Mouse (Mus musculus) liver, embryonic 13.5 days (tissue): ENCODE results near the gene Mpzl2. TPM values are rescaled to one million over a fixed set of nuclear protein-coding genes. Genes with fewer than 3 reads are reported as not detected.

ENCODE experiments used
- ATAC-seq: fragments of 200-750 bp; cut with Nextera tagmentation; 2 replicates; pipeline ENCODE4 v1.8.0; 2017; ENCODE audit warnings: low read depth, mild to moderate bottlenecking, moderate number of reproducible peaks, moderate library complexity
- DNase-seq: peaks from one replicate; pipeline ENCODE4 v3.0.0; 2022
- H3K27ac ChIP-seq: fragments of 300-500 bp; sonication (generic); 2 replicates; pipeline ENCODE4 v1.5.1; 2015; ENCODE audit warnings: moderate library complexity, mild to moderate bottlenecking, inconsistent platforms
- H3K27me3 ChIP-seq: fragments of 300-500 bp; sonication (generic); 2 replicates; pipeline ENCODE4 v1.6.1; 2015; ENCODE audit warnings: mild to moderate bottlenecking, inconsistent platforms
- H3K36me3 ChIP-seq: fragments of 300-500 bp; sonication (generic); 2 replicates; pipeline ENCODE4 v1.6.1; 2015; ENCODE audit warnings: mild to moderate bottlenecking, inconsistent platforms
- H3K4me1 ChIP-seq: fragments of 300-500 bp; sonication (generic); replicated peaks from 2 replicates; pipeline ENCODE4 v1.6.1; 2015; ENCODE audit warnings: inconsistent platforms
- H3K4me2 ChIP-seq: fragments of 300-500 bp; sonication (generic); 2 replicates; pipeline ENCODE4 v1.6.1; 2015; ENCODE audit warnings: inconsistent platforms, mild to moderate bottlenecking, moderate library complexity
- H3K4me3 ChIP-seq: fragments of 300-500 bp; sonication (generic); replicated peaks from 2 replicates; pipeline ENCODE4 v1.5.1; 2015; ENCODE audit warnings: mild to moderate bottlenecking, inconsistent platforms
- H3K9ac ChIP-seq: fragments of 300-500 bp; sonication (generic); 2 replicates; pipeline ENCODE4 v1.6.1; 2015; ENCODE audit warnings: mild to moderate bottlenecking, inconsistent platforms
- H3K9me3 ChIP-seq: fragments of 300-500 bp; sonication (generic); replicated peaks from 2 replicates; pipeline ENCODE4 v1.6.1; 2016; ENCODE audit warnings: inconsistent platforms
- WGBS: fragments of 180-500 bp; shearing (Covaris S2); methylation state at CpG from one replicate; pipeline ENCODE4 v1.1.7; 2015; ENCODE audit not compliant: insufficient replicate concordance; 5-methylcytosine and 5-hydroxymethylcytosine counted together
- polyA plus RNA-seq: library from polyadenylated mRNA; unstranded; fragments of >200 nt; fragmentation: Nextera tagmentation; extraction: Ambion mirVana; gene quantifications from 2 replicates; pipeline ENCODE4 v1.2.1, GENCODE M21; 2015

Mpzl2 gene
- polyA plus RNA-seq = 3.6 and 6.1 TPM in 2 replicates

- no peak for DNase-seq
- H3K4me2 ChIP-seq = peak within 1 kb of the TSS; percentile 48
- H3K4me1 ChIP-seq = peaks cover 11% of the 10 kb centered on the region
- no peaks in the 10 kb centered on the region for H3K36me3 ChIP-seq
- ATAC-seq = no peak
- H3K9ac ChIP-seq = 0 out of 2 replicates have a peak within 1 kb of the TSS, but pooled peaks have one; percentile 17
- H3K27me3 ChIP-seq = peaks cover 75% of the 10 kb centered on the region
- H3K4me3 ChIP-seq = peak within 1 kb of the TSS; percentile 9
- peak within 1 kb of the TSS; percentile 78 for H3K27ac ChIP-seq
- no peaks in the 10 kb centered on the region for H3K9me3 ChIP-seq
- WGBS = 48% methylated on average over 5 of the region's 5 CpGs
Measured at GRCm38 (mm10) chr9:45039499-45039898, at the start of gene Mpzl2. Gene Mpzl2 (plus strand): TSS chr9:45039799.

- H3K27me3 ChIP-seq = no peaks in the 10 kb centered on the region
- no peak overlapping the region for H3K9ac ChIP-seq
- H3K27ac ChIP-seq = no peak overlapping the region
- H3K9me3 ChIP-seq = no peaks in the 10 kb centered on the region
- H3K4me1 ChIP-seq = no peaks in the 10 kb centered on the region
- no peak for DNase-seq
- no peak for ATAC-seq
- 63% methylated on average over 2 of the region's 2 CpGs for WGBS
- H3K4me2 ChIP-seq = no peak overlapping the region
- H3K4me3 ChIP-seq = no peak overlapping the region
- H3K36me3 ChIP-seq = no peaks in the 10 kb centered on the region
Measured at GRCm38 (mm10) chr9:44991821-44992220, 47.8 kb upstream of the Mpzl2 start.

DNA sequence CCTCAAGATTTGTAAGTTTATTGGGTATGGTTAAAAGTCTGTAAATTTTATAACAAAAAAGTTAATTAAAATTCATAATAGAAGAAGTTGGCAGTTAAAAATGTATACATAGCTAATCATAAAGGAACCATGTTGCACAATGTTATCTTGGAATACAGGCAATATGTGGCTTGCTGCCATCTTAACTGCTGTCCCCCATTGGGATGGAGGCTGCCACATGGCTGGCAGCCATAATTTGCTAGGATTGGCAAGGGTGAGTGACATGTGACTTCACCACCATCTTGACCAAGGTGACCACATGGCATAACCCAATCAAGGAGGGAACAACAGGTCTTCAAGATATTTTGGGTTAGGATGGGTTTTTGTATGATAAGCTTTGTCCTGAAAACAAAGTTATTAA is 47.3 kb upstream of the Mpzl2 start:
- Histone ChIP-seq H3K9ac (no peak overlapping the region), H3K4me2 (no peak overlapping the region), H3K27me3 (no peaks in the 10 kb centered on the region), H3K4me3 (no peak overlapping the region), H3K4me1 (no peaks in the 10 kb centered on the region), H3K27ac (no peak overlapping the region), H3K9me3 (no peaks in the 10 kb centered on the region), H3K36me3 (no peaks in the 10 kb centered on the region)
- no peak for DNase-seq
- ATAC-seq = no peak

GRCm38 (mm10) chr9:44993268-44993667 is 46.3 kb upstream of the Mpzl2 start:
- ATAC-seq (no peak), DNase-seq (no peak)
- H3K9ac ChIP-seq = no peak overlapping the region
- no peak overlapping the region for H3K27ac ChIP-seq
- peaks cover 3% of the 10 kb centered on the region; the same call in 1 of the 2 replicates for H3K27me3 ChIP-seq
- H3K4me1 ChIP-seq = no peaks in the 10 kb centered on the region
- no peaks in the 10 kb centered on the region for H3K36me3 ChIP-seq
- H3K4me2 ChIP-seq = no peak overlapping the region
- H3K4me3 ChIP-seq = no peak overlapping the region
- WGBS = 76% methylated on average over 2 of the region's 2 CpGs
- H3K9me3 ChIP-seq = no peaks in the 10 kb centered on the region

DNA sequence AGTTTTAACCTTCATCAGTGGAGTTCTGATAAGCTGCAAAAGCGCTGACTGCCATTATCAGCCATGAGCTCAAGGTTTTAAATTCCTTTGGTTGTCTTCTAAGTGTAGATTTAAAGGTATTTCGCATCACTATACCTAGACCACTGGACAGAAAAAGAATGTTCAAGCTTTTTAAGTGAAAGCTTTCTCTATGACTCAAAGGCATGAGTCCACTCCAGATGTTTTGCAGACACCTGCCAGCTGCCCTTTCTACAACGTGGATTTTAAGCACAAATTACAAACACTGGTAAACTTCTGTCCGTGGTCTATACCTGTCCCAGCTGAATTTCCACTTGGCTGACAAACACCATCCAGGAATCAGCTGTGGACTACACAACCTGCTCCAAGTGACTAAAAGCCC is 44.6 kb upstream of the Mpzl2 start:
- H3K4me1 ChIP-seq = no peaks in the 10 kb centered on the region
- no peak overlapping the region for H3K9ac ChIP-seq
- DNase-seq (no peak), ATAC-seq (no peak)
- H3K27ac ChIP-seq = no peak overlapping the region
- H3K4me3 ChIP-seq = no peak overlapping the region
- no peaks in the 10 kb centered on the region for H3K36me3 ChIP-seq
- H3K27me3 ChIP-seq = peaks cover 6% of the 10 kb centered on the region; the same call in 1 of the 2 replicates
- H3K4me2 ChIP-seq = no peak overlapping the region
- WGBS = 56% methylated on average over 4 of the region's 4 CpGs
- H3K9me3 ChIP-seq = no peaks in the 10 kb centered on the region

DNA sequence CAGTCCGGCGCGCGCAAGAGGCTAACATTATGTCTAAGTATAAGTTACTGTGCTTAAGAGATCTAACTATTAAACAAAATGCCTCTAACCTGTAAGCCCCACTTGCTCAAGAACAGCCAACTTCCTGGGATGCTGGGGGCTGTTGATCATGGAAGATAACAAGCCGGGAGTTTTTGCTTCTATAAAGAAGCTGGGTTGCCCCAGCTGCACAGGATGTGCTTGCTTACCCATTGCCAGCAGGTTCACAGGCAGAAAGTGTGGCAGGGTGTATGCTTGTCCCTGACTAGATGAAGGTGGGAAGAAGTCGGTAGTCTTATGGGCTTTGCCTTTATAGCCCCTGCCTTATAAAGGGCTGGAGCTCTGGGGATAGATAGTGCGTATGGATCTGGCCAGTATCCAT is 43.0 kb upstream of the Mpzl2 start:
- H3K4me1 ChIP-seq = no peaks in the 10 kb centered on the region
- peaks cover 12% of the 10 kb centered on the region for H3K27me3 ChIP-seq
- H3K27ac ChIP-seq = no peak overlapping the region
- no peak for ATAC-seq
- WGBS = 77% methylated on average over 7 of the region's 7 CpGs
- H3K9me3 ChIP-seq = no peaks in the 10 kb centered on the region
- no peak overlapping the region for H3K4me2 ChIP-seq
- H3K4me3 ChIP-seq = no peak overlapping the region
- DNase-seq = no peak
- no peak overlapping the region for H3K9ac ChIP-seq
- no peaks in the 10 kb centered on the region for H3K36me3 ChIP-seq

- Histone ChIP-seq H3K9me3 (no peaks in the 10 kb centered on the region), H3K27me3 (peaks cover 14% of the 10 kb centered on the region), H3K27ac (no peak overlapping the region), H3K4me1 (no peaks in the 10 kb centered on the region), H3K4me3 (no peak overlapping the region), H3K9ac (no peak overlapping the region), H3K36me3 (no peaks in the 10 kb centered on the region), H3K4me2 (no peak overlapping the region)
- ATAC-seq (no peak), DNase-seq (no peak)
- WGBS = 45% methylated on average over 11 of the region's 11 CpGs
Measured at GRCm38 (mm10) chr9:44998138-44998537, 41.5 kb upstream of the Mpzl2 start.

GRCm38 (mm10) chr9:44999171-44999570 is 40.4 kb upstream of the Mpzl2 start:
- Histone ChIP-seq H3K4me1 (no peaks in the 10 kb centered on the region), H3K4me2 (no peak overlapping the region), H3K4me3 (no peak overlapping the region), H3K27ac (no peak overlapping the region), H3K9ac (no peak overlapping the region), H3K36me3 (no peaks in the 10 kb centered on the region), H3K27me3 (peaks cover 14% of the 10 kb centered on the region), H3K9me3 (no peaks in the 10 kb centered on the region)
- WGBS = 53% methylated on average over 6 of the region's 6 CpGs
- ATAC-seq = no peak
- DNase-seq = no peak

DNA sequence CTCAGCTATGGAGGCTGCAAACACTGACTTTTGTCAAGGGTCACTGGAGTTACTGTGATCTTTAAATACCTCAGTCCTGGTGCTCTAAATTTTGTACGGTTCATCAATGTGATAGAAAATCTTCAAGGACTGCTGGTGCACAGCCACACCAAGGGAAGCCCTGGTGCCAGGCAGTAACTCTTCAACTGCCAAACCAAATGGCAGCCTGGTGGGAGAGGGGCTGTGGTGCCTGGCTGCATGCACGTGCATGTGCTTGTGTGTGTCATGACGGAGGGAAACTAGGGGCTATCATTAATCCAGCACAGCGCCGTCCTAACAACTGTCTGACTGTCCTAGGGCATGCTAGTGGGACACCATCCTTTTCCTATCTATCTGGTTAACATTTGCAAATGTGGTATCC is 39.8 kb upstream of the Mpzl2 start:
- WGBS = 67% methylated on average over 5 of the region's 5 CpGs
- no peak for DNase-seq
- H3K9ac ChIP-seq = no peak overlapping the region
- H3K27ac ChIP-seq = no peak overlapping the region
- no peak for ATAC-seq
- H3K27me3 ChIP-seq = peaks cover 14% of the 10 kb centered on the region
- H3K4me2 ChIP-seq = no peak overlapping the region
- no peaks in the 10 kb centered on the region for H3K36me3 ChIP-seq
- no peaks in the 10 kb centered on the region for H3K4me1 ChIP-seq
- H3K4me3 ChIP-seq = no peak overlapping the region
- H3K9me3 ChIP-seq = no peaks in the 10 kb centered on the region

DNA sequence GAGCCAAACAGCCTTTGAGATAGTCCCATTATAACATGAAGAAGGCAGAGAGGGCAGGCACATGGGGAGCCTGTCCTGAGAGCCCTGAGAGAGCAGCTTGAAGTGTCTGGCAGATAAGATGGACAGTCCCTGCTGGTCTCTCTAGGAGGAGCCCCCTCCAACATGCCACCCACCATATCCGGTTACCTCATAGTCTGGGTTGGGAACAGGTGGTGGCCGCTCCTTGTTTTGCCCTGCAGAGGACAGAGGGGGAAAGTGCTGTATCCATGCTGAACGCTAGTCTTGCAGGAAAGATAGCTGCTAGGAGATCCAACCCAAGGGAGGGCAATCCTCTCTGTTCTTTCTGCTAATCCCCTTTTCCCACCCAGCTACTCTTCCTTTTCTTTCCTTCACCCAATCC is 39.4 kb upstream of the Mpzl2 start:
- ATAC-seq = no peak
- H3K36me3 ChIP-seq = no peaks in the 10 kb centered on the region
- no peak overlapping the region for H3K27ac ChIP-seq
- peaks cover 19% of the 10 kb centered on the region for H3K27me3 ChIP-seq
- DNase-seq = no peak
- no peak overlapping the region for H3K4me2 ChIP-seq
- WGBS = 70% methylated on average over 3 of the region's 3 CpGs
- H3K4me3 ChIP-seq = no peak overlapping the region
- no peaks in the 10 kb centered on the region for H3K9me3 ChIP-seq
- H3K4me1 ChIP-seq = no peaks in the 10 kb centered on the region
- H3K9ac ChIP-seq = no peak overlapping the region

DNA sequence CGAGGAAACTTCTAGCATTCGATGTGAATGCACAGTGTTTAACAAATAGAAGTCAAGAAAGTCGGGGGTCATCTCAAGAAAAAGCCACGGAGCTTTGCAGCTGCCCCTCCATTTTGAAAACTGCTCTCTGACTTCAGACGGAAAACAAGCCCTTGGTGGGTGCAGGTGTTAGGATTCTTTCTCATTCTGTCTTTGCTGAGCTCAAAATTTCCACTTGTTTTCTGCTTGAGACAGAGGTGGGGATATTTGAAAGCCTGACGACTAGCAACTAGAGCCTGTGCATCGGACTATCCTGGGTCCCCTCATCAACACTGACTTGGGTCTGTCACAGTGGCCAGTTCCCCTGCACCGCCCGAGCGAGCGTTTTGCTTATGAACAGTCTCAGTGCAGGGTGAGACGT is 32.2 kb upstream of the Mpzl2 start:
- DNase-seq (no peak), ATAC-seq (no peak)
- WGBS = 63% methylated on average over 12 of the region's 12 CpGs
- no peaks in the 10 kb centered on the region for H3K4me1 ChIP-seq
- H3K9ac ChIP-seq = no peak overlapping the region
- H3K36me3 ChIP-seq = no peaks in the 10 kb centered on the region
- peaks cover 13% of the 10 kb centered on the region for H3K27me3 ChIP-seq
- H3K4me3 ChIP-seq = no peak overlapping the region
- H3K27ac ChIP-seq = no peak overlapping the region
- H3K4me2 ChIP-seq = no peak overlapping the region
- no peaks in the 10 kb centered on the region for H3K9me3 ChIP-seq

- WGBS = 70% methylated on average over 4 of the region's 4 CpGs
- no peak for ATAC-seq
- H3K27ac ChIP-seq = no peak overlapping the region
- H3K4me2 ChIP-seq = no peak overlapping the region
- H3K4me1 ChIP-seq = no peaks in the 10 kb centered on the region
- H3K9me3 ChIP-seq = no peaks in the 10 kb centered on the region
- H3K9ac ChIP-seq = no peak overlapping the region
- DNase-seq = no peak
- peaks cover 11% of the 10 kb centered on the region for H3K27me3 ChIP-seq
- H3K4me3 ChIP-seq = no peak overlapping the region
- H3K36me3 ChIP-seq = no peaks in the 10 kb centered on the region
Measured at GRCm38 (mm10) chr9:45008342-45008741, 31.3 kb upstream of the Mpzl2 start.
